Mouse (Mus musculus) C2C12 (cell line): ENCODE measurements at regions not wholly inside any gene's neighbourhood (a gene's known extent, or its start where the extent isn't known, plus 50 kb on each side); places are given as distances from the start of the nearest gene placed in this dataset.
"Not testable (repeated sequence)": the region's sequence is repeated elsewhere in the genome, so short reads cannot be mapped to it uniquely, and the experiment has no call there.

Experiments
- CTCF ChIP-seq: IDR thresholded peaks from one replicate; pipeline ENCODE4 v1.5.1; 2011; ENCODE audit not compliant: control insufficient read depth, insufficient read depth, insufficient read length
- MYOD1 ChIP-seq: IDR thresholded peaks from one replicate; pipeline ENCODE4 v1.6.1; 2011; ENCODE audit warnings: low read depth; ENCODE audit not compliant: control insufficient read depth, insufficient read length
- USF1 ChIP-seq: IDR thresholded peaks from one replicate; pipeline ENCODE4 v1.6.1; 2011; ENCODE audit warnings: low read depth, mild to moderate bottlenecking, control low read depth, moderate library complexity

DNA sequence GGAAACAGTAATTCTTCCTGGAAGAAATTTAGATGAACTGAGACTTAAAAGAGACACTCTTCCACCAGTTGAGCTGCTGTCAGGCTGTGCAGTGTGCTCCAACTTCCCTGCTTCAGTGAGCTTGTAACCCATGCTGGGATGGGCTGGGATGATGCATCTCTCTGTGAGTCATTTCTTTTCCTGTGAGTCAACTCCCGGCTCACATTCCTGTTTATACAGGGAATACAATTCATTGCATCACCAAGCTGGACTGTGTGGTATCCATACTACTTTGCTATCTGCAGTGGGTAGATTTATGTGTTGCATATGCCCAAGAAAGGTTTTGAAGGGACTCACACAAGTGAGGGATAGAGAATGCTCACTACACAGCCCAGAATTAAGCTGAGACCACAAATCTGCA, 93.0 kb downstream of the Hsp90b1 start:
- not testable (repeated sequence) for TF ChIP-seq MYOD1, CTCF, USF1
